Mouse (Mus musculus) testis, adult 2 months (tissue): ENCODE measurements around the gene Klhl5. TPM values are rescaled to one million over a fixed set of nuclear protein-coding genes. Genes with fewer than 3 reads are reported as not detected.

Experiments used
- H3K27ac ChIP-seq: fragments of 200-500 bp; 2 replicates; pipeline ENCODE4 v1.5.1; 2012; ENCODE audit warnings: low read depth, low read length; ENCODE audit not compliant: control insufficient read depth, insufficient read depth
- H3K27me3 ChIP-seq: fragments of 200-500 bp; 2 replicates; pipeline ENCODE4 v1.6.1; 2012; ENCODE audit warnings: mild to moderate bottlenecking, low read length, moderate library complexity; ENCODE audit not compliant: control insufficient read depth, insufficient read depth
- H3K36me3 ChIP-seq: fragments of 200-500 bp; 2 replicates; pipeline ENCODE4 v1.6.1; 2012; ENCODE audit warnings: mild to moderate bottlenecking, low read length; ENCODE audit not compliant: control insufficient read depth, insufficient read depth
- H3K4me1 ChIP-seq: fragments of 200-500 bp; 2 replicates; pipeline ENCODE4 v1.6.1; 2012; ENCODE audit warnings: low read length; ENCODE audit not compliant: control insufficient read depth, insufficient read depth
- H3K4me3 ChIP-seq: fragments of 200-500 bp; 2 replicates; pipeline ENCODE4 v1.5.1; 2012; ENCODE audit warnings: low read depth, mild to moderate bottlenecking, low read length, moderate library complexity, mixed read lengths; ENCODE audit not compliant: control insufficient read depth
- CTCF ChIP-seq: fragments of 200-500 bp; IDR thresholded peaks from 2 replicates; pipeline ENCODE4 v1.5.1; 2012; ENCODE audit warnings: low read depth, mild to moderate bottlenecking, inconsistent platforms, low read length, moderate library complexity; ENCODE audit not compliant: control insufficient read depth, insufficient read depth, insufficient replicate concordance
- POLR2A ChIP-seq: fragments of 200-500 bp; IDR thresholded peaks from 2 replicates; pipeline ENCODE4 v1.6.1; 2012; ENCODE audit warnings: low read depth, mild to moderate bottlenecking, inconsistent platforms, low read length, moderate library complexity; ENCODE audit not compliant: control insufficient read depth
- polyA plus RNA-seq: library from polyadenylated mRNA; depleted of rRNA; stranded (reverse); fragments of >200 nt; gene quantifications from 2 replicates; pipeline ENCODE4 v1.2.3, GENCODE M21; 2012

The Klhl5 gene
- polyA plus RNA-seq, 1 experiment, result 13.2 TPM

DNA sequence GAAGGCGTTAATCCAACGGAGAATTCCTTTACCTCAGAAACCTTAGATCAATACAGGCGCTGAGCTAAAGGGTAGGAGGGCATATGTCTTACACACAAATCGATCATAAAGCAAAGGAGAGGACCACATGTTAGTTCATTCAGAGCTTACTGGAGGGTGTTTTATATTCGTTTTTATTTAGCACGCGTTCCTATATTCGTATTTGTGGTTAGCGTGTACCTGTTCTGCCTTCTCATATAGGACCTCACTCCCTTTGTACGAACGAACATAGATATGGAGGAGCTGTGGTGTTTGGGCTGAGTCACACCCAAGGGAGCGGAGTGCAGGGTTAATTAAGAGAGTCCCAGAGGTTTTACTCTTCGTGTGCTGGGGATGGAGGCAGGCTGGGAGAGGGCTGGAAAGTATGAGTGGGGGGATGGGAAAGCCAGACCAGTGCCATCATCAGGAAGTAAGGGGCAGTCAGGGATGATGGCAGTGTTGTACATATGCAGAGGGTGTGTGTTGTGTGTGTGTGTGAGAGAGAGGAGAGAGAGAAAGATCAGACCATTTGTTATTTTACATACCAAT is 68.7 kb downstream of the Klhl5 start:
- Histone ChIP-seq H3K27ac (no peak overlapping the region), H3K4me3 (peak overlapping the region; percentile 13; the same call in 1 of the 2 replicates), H3K4me1 (peaks cover 9% of the 10 kb centered on the region), H3K27me3 (no peaks in the 10 kb centered on the region), H3K36me3 (no peaks in the 10 kb centered on the region)
- TF ChIP-seq CTCF, result no peak

DNA sequence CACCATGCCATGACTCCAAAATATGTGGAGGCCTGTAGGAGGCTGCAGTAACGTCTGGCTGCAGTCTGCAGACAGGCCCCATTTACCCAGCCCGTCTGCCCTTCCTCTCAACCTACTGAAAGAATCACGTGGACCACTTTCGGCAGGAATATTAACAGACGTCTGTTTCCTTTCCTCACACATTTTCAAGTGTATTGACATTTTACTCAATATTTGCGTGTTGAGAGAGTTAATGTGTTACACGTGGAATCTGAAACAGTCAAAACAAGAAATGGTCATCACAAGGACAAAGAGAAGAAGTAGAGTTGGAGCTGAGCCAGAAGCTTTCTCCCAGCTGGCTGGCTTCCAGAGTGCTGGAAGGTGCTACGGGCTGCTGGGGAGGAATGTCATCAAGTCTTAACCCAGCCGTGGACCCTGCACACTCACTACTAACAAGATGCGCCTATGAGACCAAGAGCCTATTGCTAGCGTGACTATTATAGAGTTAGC is 69.7 kb downstream of the Klhl5 start:
- no peak overlapping the region for H3K27ac ChIP-seq
- H3K36me3 ChIP-seq, result no peaks in the 10 kb centered on the region
- no peak overlapping the region for H3K4me3 ChIP-seq
- H3K27me3 ChIP-seq, result no peaks in the 10 kb centered on the region
- H3K4me1 ChIP-seq, result peaks cover 9% of the 10 kb centered on the region
- TF ChIP-seq CTCF (no peak), POLR2A (no peak)

DNA sequence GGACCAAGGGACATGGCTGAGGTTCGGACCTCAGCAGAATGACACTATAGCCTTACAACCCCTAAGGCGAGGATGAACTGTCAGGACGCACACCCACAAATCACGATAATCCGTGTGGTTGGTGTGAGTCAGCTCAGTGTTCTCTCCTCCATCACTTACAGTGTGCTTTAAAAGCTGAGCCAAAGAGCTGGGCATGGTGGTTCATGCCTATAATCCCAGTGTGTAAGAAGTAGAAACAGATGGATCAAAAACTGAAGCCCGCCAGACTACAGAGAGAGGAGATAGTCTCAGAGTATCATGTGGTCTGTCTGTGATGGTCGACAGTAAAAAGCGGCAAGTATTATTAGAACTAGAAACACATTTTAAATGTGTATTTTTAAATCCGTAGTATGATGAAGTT is 71.1 kb downstream of the Klhl5 start:
- Histone ChIP-seq H3K27me3 (no peaks in the 10 kb centered on the region), H3K36me3 (no peaks in the 10 kb centered on the region), H3K27ac (no peak overlapping the region), H3K4me3 (no peak overlapping the region), H3K4me1 (peaks cover 9% of the 10 kb centered on the region)
- TF ChIP-seq CTCF (no peak), POLR2A (no peak)

DNA sequence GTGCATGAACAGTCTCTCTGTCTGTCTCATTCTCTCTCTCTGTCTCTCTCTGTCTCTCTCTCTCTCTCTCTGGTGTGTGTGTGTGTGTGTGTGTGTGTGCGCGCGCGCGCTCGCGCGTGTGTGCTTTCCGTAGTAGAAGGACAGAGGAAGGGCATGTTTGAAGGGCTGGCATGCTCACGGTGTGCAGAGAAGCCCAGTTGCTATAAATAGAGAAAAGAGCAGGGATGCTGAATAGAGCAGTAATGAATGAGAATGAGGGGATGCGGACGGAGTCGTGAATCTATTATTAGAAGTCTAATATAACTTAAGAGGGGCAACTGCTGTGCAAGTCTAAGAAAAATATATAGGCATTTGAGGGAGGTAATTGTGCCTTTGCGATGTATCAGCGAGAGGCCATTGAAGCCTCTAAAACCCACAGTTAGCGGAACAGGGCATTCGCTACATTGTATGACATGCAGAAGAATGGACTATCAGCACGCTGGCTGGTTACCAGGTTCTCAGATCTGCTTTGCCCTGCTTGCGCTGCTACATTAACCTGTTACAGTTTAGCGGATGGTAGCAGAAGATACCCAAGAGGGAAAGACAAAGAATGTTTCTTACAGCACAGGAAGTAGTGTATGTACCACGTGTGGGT is 73.9 kb downstream of the Klhl5 start:
- no peak for TF ChIP-seq POLR2A
- TF ChIP-seq CTCF, result no peak
- Histone ChIP-seq H3K27me3 (no peaks in the 10 kb centered on the region), H3K4me3 (no peak overlapping the region), H3K27ac (no peak overlapping the region; the same call in 1 of the 2 replicates), H3K36me3 (no peaks in the 10 kb centered on the region), H3K4me1 (no peaks in the 10 kb centered on the region)

DNA sequence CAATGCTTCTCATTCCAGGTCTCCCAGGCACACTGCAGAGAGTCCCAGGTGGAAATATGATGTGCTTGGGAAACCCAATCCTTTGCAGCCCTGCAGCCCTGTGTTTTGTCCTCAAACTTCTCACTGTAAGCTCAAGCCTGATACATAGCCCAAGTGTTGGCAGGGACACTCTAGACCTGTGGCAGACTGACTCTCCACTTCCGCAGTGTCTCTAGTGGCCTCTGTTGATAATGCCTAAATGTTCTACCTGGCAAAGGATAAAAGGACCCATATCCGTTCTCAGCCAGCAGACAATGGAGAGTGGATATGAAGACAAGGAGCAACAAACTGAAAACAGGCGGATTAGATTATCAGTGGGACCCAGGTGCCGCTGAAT is 74.4 kb downstream of the Klhl5 start:
- H3K4me1 ChIP-seq, result no peaks in the 10 kb centered on the region
- H3K27me3 ChIP-seq, result no peaks in the 10 kb centered on the region
- no peak overlapping the region for H3K4me3 ChIP-seq
- no peak for TF ChIP-seq CTCF
- TF ChIP-seq POLR2A, result no peak
- H3K36me3 ChIP-seq, result no peaks in the 10 kb centered on the region
- H3K27ac ChIP-seq, result peak overlapping the region; percentile 41

DNA sequence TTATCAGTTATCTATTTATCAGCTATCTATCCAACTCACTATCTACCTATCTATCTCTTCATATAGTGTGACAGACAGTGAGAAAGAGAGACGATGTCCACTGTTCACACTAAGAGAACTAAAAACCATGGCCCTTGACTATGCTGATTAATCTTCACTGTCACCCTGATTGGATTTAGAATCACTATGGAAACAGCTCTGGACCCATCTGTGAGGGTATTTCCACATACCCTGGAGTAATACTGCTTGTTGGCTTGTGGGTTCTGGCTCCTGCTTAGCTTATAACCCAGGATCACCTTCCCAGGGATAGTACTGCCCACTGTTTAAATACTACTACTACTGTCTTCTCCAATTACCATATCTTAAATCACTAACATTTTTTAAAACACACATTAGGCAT is 74.9 kb downstream of the Klhl5 start:
- H3K27ac ChIP-seq, result no peak overlapping the region
- no peaks in the 10 kb centered on the region for H3K27me3 ChIP-seq
- H3K4me3 ChIP-seq, result no peak overlapping the region
- H3K4me1 ChIP-seq, result no peaks in the 10 kb centered on the region
- no peak for TF ChIP-seq CTCF
- TF ChIP-seq POLR2A, result no peak
- H3K36me3 ChIP-seq, result no peaks in the 10 kb centered on the region

DNA sequence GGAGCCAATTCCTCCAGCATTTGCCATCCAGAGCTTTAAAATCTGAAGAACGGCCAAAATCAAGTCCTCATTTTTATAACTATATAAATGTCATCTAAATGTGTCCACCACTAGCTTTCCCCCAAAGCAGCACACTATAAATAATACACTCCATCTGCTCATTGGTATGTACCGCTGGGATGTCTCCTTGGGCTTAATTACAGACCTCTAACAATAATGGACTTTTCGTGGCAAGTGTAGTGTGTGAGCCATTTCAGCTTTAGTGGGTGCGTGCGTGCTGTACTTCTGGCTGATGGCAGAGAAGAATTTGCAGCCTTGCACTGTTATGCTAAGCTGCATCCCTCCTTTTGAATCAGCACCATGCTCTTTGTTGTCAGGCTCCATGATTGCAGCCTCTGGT is 84.3 kb downstream of the Klhl5 start:
- Histone ChIP-seq H3K36me3 (no peaks in the 10 kb centered on the region), H3K4me3 (no peak overlapping the region), H3K27me3 (no peaks in the 10 kb centered on the region), H3K4me1 (no peaks in the 10 kb centered on the region), H3K27ac (no peak overlapping the region)
- TF ChIP-seq CTCF, result no peak
- TF ChIP-seq POLR2A, result no peak

DNA sequence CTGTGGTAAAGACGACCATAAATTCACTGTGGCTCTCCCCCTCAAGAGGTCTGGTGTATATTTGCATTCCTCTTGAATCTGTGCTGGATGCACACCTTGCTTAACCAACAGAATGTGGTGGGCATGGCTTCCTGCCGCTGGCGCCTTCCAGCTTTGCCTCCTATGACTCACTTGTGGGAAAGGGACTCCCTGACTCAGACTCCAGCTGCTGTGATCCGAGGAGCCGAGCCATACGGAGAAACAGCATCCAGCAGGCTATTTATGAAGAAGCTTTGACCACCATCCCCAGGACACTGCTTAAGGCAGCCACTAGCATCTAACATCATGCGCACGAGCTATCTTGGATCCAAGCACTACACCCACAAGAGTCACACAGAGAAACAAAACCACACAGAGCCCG is 87.1 kb downstream of the Klhl5 start:
- no peak overlapping the region for H3K27ac ChIP-seq
- no peaks in the 10 kb centered on the region for H3K27me3 ChIP-seq
- H3K36me3 ChIP-seq, result no peaks in the 10 kb centered on the region
- TF ChIP-seq POLR2A (no peak), CTCF (no peak)
- H3K4me1 ChIP-seq, result no peaks in the 10 kb centered on the region
- no peak overlapping the region for H3K4me3 ChIP-seq
